Mouse (Mus musculus): ENCODE measurements around the gene Pom121l2. TPM values are rescaled to one million over a fixed set of nuclear protein-coding genes. Genes with fewer than 3 reads are reported as not detected.

The Pom121l2 gene
- polyA plus RNA-seq (2017; shearing (Covaris generic)): not detected

DNA sequence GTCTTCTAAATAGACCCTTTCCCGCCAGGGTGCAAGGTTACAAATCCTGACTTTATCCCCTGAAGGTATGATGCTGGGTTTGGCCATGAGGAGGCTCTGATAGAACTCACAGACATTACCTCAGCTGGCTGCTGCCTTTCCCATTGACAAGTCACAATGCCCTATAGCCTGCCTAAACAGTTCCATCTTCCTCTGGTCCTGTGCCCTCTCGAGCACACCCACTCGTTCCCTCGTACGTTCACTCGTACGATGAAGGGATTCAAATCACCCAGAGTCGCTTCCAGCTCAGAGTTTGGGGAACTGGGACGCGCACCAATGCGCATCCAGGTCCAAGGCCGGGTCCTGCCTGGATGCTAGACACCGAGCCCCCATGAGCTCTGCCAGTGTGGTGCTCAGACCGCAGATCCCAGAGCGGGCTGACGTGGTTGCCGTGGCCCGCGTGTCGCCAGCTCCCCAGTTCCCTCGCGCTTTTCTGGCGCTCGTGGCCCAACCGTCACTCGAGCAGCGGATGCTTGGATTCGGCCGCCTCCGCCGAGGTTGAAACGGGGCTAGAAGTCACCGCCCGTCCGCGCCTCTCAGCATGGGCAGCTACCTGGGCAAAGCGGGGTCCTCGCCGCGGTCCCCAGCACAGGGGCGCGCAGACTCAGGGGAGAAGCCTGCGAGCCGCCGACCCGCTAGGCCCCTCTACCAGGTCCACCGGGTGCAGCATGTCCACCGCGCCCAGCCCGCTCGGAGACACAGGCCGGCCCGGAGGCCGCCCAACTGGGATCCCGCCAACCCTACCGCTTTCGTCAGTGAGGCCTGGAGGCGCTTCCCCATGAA lies at the start of gene Pom121l2:
Gene Pom121l2 (plus strand): TSS at position 214 of the 822 bp plus-strand sequence.

DNA sequence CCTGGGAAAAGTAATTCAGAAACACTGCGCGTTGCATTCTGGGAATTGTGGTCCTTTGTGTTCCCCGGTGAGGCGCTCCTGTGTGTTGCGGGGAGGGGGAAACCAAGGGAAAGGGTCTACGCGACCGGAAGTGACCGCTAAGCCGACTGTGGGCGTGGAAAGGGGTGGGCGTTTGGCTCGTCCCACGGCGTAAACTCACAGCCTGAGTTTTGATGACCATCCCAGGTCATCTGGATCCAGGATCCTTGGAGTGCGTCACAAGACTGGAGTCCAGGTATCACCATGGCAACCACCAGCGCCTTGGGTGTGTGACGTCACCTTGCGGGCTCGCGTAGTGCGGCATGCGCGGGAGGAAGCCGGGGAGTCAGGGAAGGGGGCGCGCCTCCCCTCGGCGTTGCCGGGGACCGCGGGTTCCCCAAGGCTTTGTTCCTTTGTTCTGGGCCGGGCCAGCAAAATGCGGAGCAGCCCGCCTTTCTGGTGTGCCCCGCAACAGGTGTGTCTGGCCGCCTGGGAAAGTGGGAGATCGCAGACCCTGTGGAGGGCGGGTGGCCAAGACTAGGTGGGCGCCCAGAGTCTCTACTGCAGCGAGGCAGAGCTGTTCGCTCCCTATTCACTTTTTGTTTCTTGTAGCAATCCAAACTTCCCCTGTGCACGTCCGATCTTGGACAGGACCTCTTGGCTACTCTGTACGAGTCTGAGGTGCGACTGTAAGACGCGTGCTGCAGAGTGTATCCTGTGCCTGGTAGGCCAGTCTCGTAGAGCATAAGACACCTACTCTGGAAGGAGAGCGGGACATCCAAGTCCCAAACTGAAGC lies 35.9 kb upstream of the Pom121l2 start, which contains the start of gene Zfp184:
Gene Zfp184 (plus strand): TSS at position 169 of the 815 bp plus-strand sequence.

DNA sequence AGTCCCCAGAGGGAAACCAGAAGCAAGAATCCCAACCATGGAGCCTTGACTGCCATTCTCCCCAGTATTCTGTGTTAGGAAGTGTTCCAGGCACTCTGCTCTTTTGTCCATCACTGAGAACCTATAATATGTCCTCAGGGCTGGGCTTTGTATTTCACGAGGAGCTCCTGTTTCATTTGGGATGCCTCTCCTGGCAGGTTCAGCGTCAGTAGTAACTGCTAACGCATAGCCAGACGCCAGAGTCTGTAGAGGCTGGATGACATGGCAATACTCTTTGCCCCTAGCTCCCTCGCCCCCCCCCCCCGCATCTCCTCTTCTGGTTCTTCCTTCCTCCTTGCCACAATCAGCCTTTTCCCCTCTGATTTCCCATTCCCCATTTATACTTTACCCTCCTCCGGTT lies 28.6 kb downstream of the Pom121l2 start, which contains the start of gene Prss16:
Gene Prss16 (minus strand): TSS at position 101 of the 400 bp plus-strand sequence.

DNA sequence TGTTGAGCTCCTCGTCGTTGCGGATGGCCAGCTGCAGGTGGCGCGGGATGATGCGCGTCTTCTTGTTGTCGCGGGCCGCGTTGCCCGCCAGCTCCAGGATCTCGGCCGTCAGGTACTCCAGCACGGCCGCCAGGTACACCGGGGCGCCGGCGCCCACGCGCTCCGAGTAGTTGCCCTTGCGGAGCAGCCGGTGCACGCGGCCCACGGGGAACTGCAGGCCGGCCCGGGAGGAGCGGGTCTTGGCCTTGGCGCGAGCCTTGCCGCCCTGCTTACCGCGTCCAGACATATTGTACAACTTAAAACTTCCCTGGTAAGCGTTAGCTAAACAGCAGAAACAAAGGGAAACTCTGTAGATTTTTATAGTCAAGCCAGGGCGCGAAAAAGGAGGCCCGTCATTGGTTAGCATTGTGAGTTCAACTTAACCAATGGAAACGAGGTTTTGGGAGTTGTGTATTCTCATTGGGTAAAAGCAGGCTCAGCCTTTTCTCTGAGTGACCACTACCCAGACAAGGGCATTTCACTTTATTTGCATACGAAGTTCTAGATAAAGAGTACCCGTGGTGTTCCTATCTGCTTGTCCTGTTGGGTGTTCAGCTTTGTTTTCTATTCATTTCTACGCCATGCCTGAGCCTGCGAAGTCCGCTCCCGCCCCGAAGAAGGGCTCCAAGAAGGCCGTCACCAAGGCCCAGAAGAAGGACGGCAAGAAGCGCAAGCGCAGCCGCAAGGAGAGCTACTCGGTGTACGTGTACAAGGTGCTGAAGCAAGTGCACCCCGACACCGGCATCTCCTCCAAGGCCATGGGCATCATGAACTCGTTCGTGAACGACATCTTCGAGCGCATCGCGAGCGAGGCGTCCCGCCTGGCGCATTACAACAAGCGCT lies 54.5 kb downstream of the Pom121l2 start, which contains the start of the genes Hist1h2ah and Hist1h2bk:
Gene Hist1h2ah (minus strand): TSS at position 302 of the 882 bp plus-strand sequence.
Gene Hist1h2bk (plus strand): TSS at position 604 of the 882 bp plus-strand sequence.

Other genes starting within 250 kb of the Pom121l2 start
- 0.80 TPM for gene Hist1h4j, start 246.1 kb upstream of the Pom121l2 start, polyA plus RNA-seq (2017; shearing (Covaris generic))
- gene Hist1h4k, start 230.7 kb upstream of the Pom121l2 start, polyA plus RNA-seq (2017; shearing (Covaris generic)): 8.1 TPM
- gene Hist1h2ak, start 227.4 kb upstream of the Pom121l2 start, polyA plus RNA-seq (2017; shearing (Covaris generic)): 1.6 TPM
- gene Hist1h2bn, start 227.1 kb upstream of the Pom121l2 start, polyA plus RNA-seq (2017; shearing (Covaris generic)): not detected
- 1.8 TPM for gene Hist1h1b, start 200.6 kb upstream of the Pom121l2 start, polyA plus RNA-seq (2017; shearing (Covaris generic))
- gene Hist1h3i, start 197.8 kb upstream of the Pom121l2 start, polyA plus RNA-seq (2017; shearing (Covaris generic)): 1.1 TPM
- 0.99 TPM for gene Hist1h2an, start 194.0 kb upstream of the Pom121l2 start, polyA plus RNA-seq (2017; shearing (Covaris generic))
- not detected for gene Hist1h2bp, start 193.7 kb upstream of the Pom121l2 start, polyA plus RNA-seq (2017; shearing (Covaris generic))
- 5.0 TPM for gene Hist1h2bq, start 171.0 kb upstream of the Pom121l2 start, polyA plus RNA-seq (2017; shearing (Covaris generic))
- not detected for gene Hist1h2ao, start 170.7 kb upstream of the Pom121l2 start, polyA plus RNA-seq (2017; shearing (Covaris generic))
- 36.0 TPM for gene Hist1h4m, start 169.4 kb upstream of the Pom121l2 start, polyA plus RNA-seq (2017; shearing (Covaris generic))
- 18.1 TPM for gene Hist1h4n, start 149.0 kb upstream of the Pom121l2 start, polyA plus RNA-seq (2017; shearing (Covaris generic))
- 144 TPM for gene Hist1h2ap, start 147.7 kb upstream of the Pom121l2 start, polyA plus RNA-seq (2017; shearing (Covaris generic))
- 5.0 TPM for gene Hist1h2br, start 147.5 kb upstream of the Pom121l2 start, polyA plus RNA-seq (2017; shearing (Covaris generic))
- gene Zfp184, start 36.1 kb upstream of the Pom121l2 start, polyA plus RNA-seq (2017; shearing (Covaris generic)): not detected
- 0.57 TPM for gene Prss16, start 28.5 kb downstream of the Pom121l2 start, polyA plus RNA-seq (2017; shearing (Covaris generic))
- gene Hist1h2ah, start 54.4 kb downstream of the Pom121l2 start, polyA plus RNA-seq (2017; shearing (Covaris generic)): not detected
- gene Hist1h2bk, start 54.7 kb downstream of the Pom121l2 start, polyA plus RNA-seq (2017; shearing (Covaris generic)): 0.47 TPM
- 9.4 TPM for gene Hist1h4i, start 60.2 kb downstream of the Pom121l2 start, polyA plus RNA-seq (2017; shearing (Covaris generic))
- gene Hist1h2ag, start 61.8 kb downstream of the Pom121l2 start, polyA plus RNA-seq (2017; shearing (Covaris generic)): 0.59 TPM
- gene Hist1h2bj, start 62.0 kb downstream of the Pom121l2 start, polyA plus RNA-seq (2017; shearing (Covaris generic)): 2.6 TPM
- not detected for gene Vmn1r188, start 103.2 kb downstream of the Pom121l2 start, polyA plus RNA-seq (2017; shearing (Covaris generic))
- not detected for gene Vmn1r189, start 124.6 kb downstream of the Pom121l2 start, polyA plus RNA-seq (2017; shearing (Covaris generic))
- not detected for gene Vmn1r191, start 202.8 kb downstream of the Pom121l2 start, polyA plus RNA-seq (2017; shearing (Covaris generic))
- not detected for gene Vmn1r192, start 209.9 kb downstream of the Pom121l2 start, polyA plus RNA-seq (2017; shearing (Covaris generic))
- gene Vmn1r193, start 242.0 kb downstream of the Pom121l2 start, polyA plus RNA-seq (2017; shearing (Covaris generic)): 0.02 TPM